Mouse (Mus musculus) spleen, adult 12 weeks (tissue): ENCODE data around the gene Frmd7.

Experiments
- DNase-seq: peaks from one replicate; pipeline ENCODE4 v3.0.0; 2022; ENCODE audit warnings: low spot score

The Frmd7 gene

GRCm38 (mm10) chrX:50942610-50943009 lies at the start of gene Frmd7:
TSS of gene Frmd7 (minus strand) at chrX:50942710.
- DNase-seq, result no peak

GRCm38 (mm10) chrX:50991324-50991723 lies 48.8 kb upstream of the Frmd7 start:
- no peak for DNase-seq

GRCm38 (mm10) chrX:50989940-50990339 lies 47.4 kb upstream of the Frmd7 start:
- DNase-seq, result no peak

- no peak for DNase-seq
Observed at GRCm38 (mm10) chrX:50988581-50988980, 46.1 kb upstream of the Frmd7 start.

- no peak for DNase-seq
Observed at GRCm38 (mm10) chrX:50978428-50978827, 35.9 kb upstream of the Frmd7 start.

- no peak for DNase-seq
Observed at GRCm38 (mm10) chrX:50972145-50972544, 29.6 kb upstream of the Frmd7 start.

GRCm38 (mm10) chrX:50969907-50970306 lies 27.4 kb upstream of the Frmd7 start:
- no peak for DNase-seq

- DNase-seq, result no peak
Observed at GRCm38 (mm10) chrX:50968157-50968932, 25.8 kb upstream of the Frmd7 start.

GRCm38 (mm10) chrX:50965157-50965556 lies 22.6 kb upstream of the Frmd7 start:
- no peak for DNase-seq

- no peak for DNase-seq
Observed at GRCm38 (mm10) chrX:50962955-50963354, 20.4 kb upstream of the Frmd7 start.

GRCm38 (mm10) chrX:50948633-50949032 lies 6.1 kb upstream of the Frmd7 start:
- no peak for DNase-seq

- no peak for DNase-seq
Observed at GRCm38 (mm10) chrX:50948116-50948515, 5.6 kb upstream of the Frmd7 start.

GRCm38 (mm10) chrX:50937117-50937516 lies 5.4 kb downstream of the Frmd7 start:
- no peak for DNase-seq

GRCm38 (mm10) chrX:50930309-50930708 lies 12.2 kb downstream of the Frmd7 start:
- no peak for DNase-seq

GRCm38 (mm10) chrX:50926893-50927545 lies 15.5 kb downstream of the Frmd7 start:
- DNase-seq, result no peak

- no peak for DNase-seq
Observed at GRCm38 (mm10) chrX:50924629-50925364, 17.7 kb downstream of the Frmd7 start.

GRCm38 (mm10) chrX:50918754-50919153 lies 23.8 kb downstream of the Frmd7 start:
- no peak for DNase-seq

GRCm38 (mm10) chrX:50917389-50917788 lies 25.1 kb downstream of the Frmd7 start:
- no peak for DNase-seq

GRCm38 (mm10) chrX:50909915-50910314 lies 32.6 kb downstream of the Frmd7 start:
- DNase-seq, result no peak

- no peak for DNase-seq
Observed at GRCm38 (mm10) chrX:50903497-50903896, 39.0 kb downstream of the Frmd7 start.

- DNase-seq, result no peak
Observed at GRCm38 (mm10) chrX:50887999-50888398, 54.5 kb downstream of the Frmd7 start.

- no peak for DNase-seq
Observed at GRCm38 (mm10) chrX:50874246-50875002, 68.1 kb downstream of the Frmd7 start.
